Mouse (Mus musculus): ENCODE data around the gene Hunk.

Hunk gene

GRCm38 (mm10) chr16:90385688-90386513, at the start of gene Hunk:
Gene Hunk (plus strand): TSS chr16:90386013.
- peak; percentile 81 for DNase-seq (ENCODE audit: low read depth, low spot score)

- no peak for DNase-seq (ENCODE audit: low read depth, low spot score)
Observed at GRCm38 (mm10) chr16:90339026-90339425, 46.8 kb upstream of the Hunk start.

- no peak for DNase-seq (ENCODE audit: low read depth, low spot score)
Observed at GRCm38 (mm10) chr16:90341086-90341485, 44.7 kb upstream of the Hunk start.

- DNase-seq (ENCODE audit: low read depth, low spot score): no peak
Observed at GRCm38 (mm10) chr16:90349700-90350548, 35.9 kb upstream of the Hunk start.

- DNase-seq (ENCODE audit: low read depth, low spot score): no peak
Observed at GRCm38 (mm10) chr16:90351726-90352125, 34.1 kb upstream of the Hunk start.

GRCm38 (mm10) chr16:90352691-90353090, 33.1 kb upstream of the Hunk start:
- DNase-seq (ENCODE audit: low read depth, low spot score): no peak

- no peak for DNase-seq (ENCODE audit: low read depth, low spot score)
Observed at GRCm38 (mm10) chr16:90353156-90353555, 32.7 kb upstream of the Hunk start.

- no peak for DNase-seq (ENCODE audit: low read depth, low spot score)
Observed at GRCm38 (mm10) chr16:90359329-90359728, 26.5 kb upstream of the Hunk start.

- no peak for DNase-seq (ENCODE audit: low read depth, low spot score)
Observed at GRCm38 (mm10) chr16:90359750-90360149, 26.1 kb upstream of the Hunk start.

GRCm38 (mm10) chr16:90360327-90360726, 25.5 kb upstream of the Hunk start:
- DNase-seq (ENCODE audit: low read depth, low spot score): no peak

GRCm38 (mm10) chr16:90362926-90363325, 22.9 kb upstream of the Hunk start:
- DNase-seq (ENCODE audit: low read depth, low spot score): no peak

GRCm38 (mm10) chr16:90379897-90380296, 5.9 kb upstream of the Hunk start:
- DNase-seq (ENCODE audit: low read depth, low spot score): peak; percentile 76

- DNase-seq (ENCODE audit: low read depth, low spot score): no peak
Observed at GRCm38 (mm10) chr16:90381633-90382032, 4.2 kb upstream of the Hunk start.

GRCm38 (mm10) chr16:90382701-90383280, 3.0 kb upstream of the Hunk start:
- DNase-seq (ENCODE audit: low read depth, low spot score): no peak

GRCm38 (mm10) chr16:90384058-90384457, 1.8 kb upstream of the Hunk start:
- DNase-seq (ENCODE audit: low read depth, low spot score): no peak

GRCm38 (mm10) chr16:90384846-90385245, 967 bp upstream of the Hunk start:
- DNase-seq (ENCODE audit: low read depth, low spot score): peak; percentile 43

- DNase-seq (ENCODE audit: low read depth, low spot score): no peak
Observed at GRCm38 (mm10) chr16:90385326-90385687, 506 bp upstream of the Hunk start.

- DNase-seq (ENCODE audit: low read depth, low spot score): peak; percentile 80
Observed at GRCm38 (mm10) chr16:90386514-90387160, 824 bp downstream of the Hunk start.

GRCm38 (mm10) chr16:90387161-90387671, 1.4 kb downstream of the Hunk start:
- peak; percentile 35 for DNase-seq (ENCODE audit: low read depth, low spot score)

- DNase-seq (ENCODE audit: low read depth, low spot score): no peak
Observed at GRCm38 (mm10) chr16:90387961-90388360, 2.1 kb downstream of the Hunk start.

- no peak for DNase-seq (ENCODE audit: low read depth, low spot score)
Observed at GRCm38 (mm10) chr16:90389103-90389750, 3.4 kb downstream of the Hunk start.

Measured in mesoderm, embryonic 11.5 days (tissue).